Mouse (Mus musculus) midbrain, embryonic 12.5 days (tissue): ENCODE measurements around the gene Kalrn. TPM values are rescaled to one million over a fixed set of nuclear protein-coding genes. Genes with fewer than 3 reads are reported as not detected.

ENCODE experiments used
- ATAC-seq: fragments of 200-750 bp; cut with Nextera tagmentation; 2 replicates; pipeline ENCODE4 v1.8.0; 2017; ENCODE audit warnings: low read depth, moderate TSS enrichment, moderate library complexity; ENCODE audit not compliant: low FRiP score
- H3K27ac ChIP-seq: fragments of 300-500 bp; sonication (generic); replicated peaks from 2 replicates; pipeline ENCODE4 v1.5.1; 2016; ENCODE audit warnings: mild to moderate bottlenecking
- H3K27me3 ChIP-seq: fragments of 300-500 bp; sonication (generic); 2 replicates; pipeline ENCODE4 v1.6.1; 2016; ENCODE audit warnings: mild to moderate bottlenecking
- H3K36me3 ChIP-seq: fragments of 300-500 bp; sonication (generic); 2 replicates; pipeline ENCODE4 v1.6.1; 2016
- H3K4me1 ChIP-seq: fragments of 300-500 bp; sonication (generic); 2 replicates; pipeline ENCODE4 v1.6.1; 2016
- H3K4me2 ChIP-seq: fragments of 300-500 bp; sonication (generic); replicated peaks from 2 replicates; pipeline ENCODE4 v1.6.1; 2016; ENCODE audit warnings: mild to moderate bottlenecking, moderate library complexity
- H3K4me3 ChIP-seq: fragments of 300-500 bp; sonication (generic); 2 replicates; pipeline ENCODE4 v1.5.1; 2016; ENCODE audit warnings: mild to moderate bottlenecking
- H3K9ac ChIP-seq: fragments of 300-500 bp; sonication (generic); replicated peaks from 2 replicates; pipeline ENCODE4 v1.6.1; 2016; ENCODE audit warnings: mild to moderate bottlenecking, moderate library complexity
- H3K9me3 ChIP-seq: fragments of 300-500 bp; sonication (generic); 2 replicates; pipeline ENCODE4 v1.6.1; 2016; ENCODE audit warnings: mild to moderate bottlenecking
- WGBS: fragments of 180-500 bp; shearing (Covaris S2); methylation state at CpG from one replicate; pipeline ENCODE4 v1.1.7; 2016; 5-methylcytosine and 5-hydroxymethylcytosine counted together
- polyA plus RNA-seq: library from polyadenylated mRNA; unstranded; fragments of >200 nt; fragmentation: Nextera tagmentation; extraction: Ambion mirVana; gene quantifications from 2 replicates; pipeline ENCODE4 v1.2.1, GENCODE M21; 2016

Gene Kalrn
- polyA plus RNA-seq, 1 experiment from 2014 or later: 28.9 TPM

DNA sequence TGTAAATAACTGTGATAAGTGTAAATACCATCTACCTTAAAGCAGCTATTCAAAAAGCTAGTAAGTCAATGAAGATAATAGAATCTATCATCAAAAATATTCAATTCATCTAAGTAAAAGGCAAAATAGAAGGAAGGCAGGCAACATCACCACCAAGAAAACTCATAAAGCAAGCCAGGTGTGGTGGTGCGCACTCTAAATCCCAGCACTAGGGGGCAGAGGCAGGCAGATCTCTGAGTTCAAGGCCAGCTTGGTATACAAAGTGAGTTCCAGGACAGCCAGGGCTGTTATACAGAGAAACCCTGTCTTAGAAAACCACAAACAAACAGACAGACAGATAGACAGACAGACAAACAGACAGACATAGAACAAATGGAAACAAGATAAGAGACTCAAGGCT is 305.6 kb downstream of the Kalrn start:
- no peaks in the 10 kb centered on the region for H3K36me3 ChIP-seq
- no peak overlapping the region for H3K9ac ChIP-seq
- no peak overlapping the region for H3K4me2 ChIP-seq
- no peak overlapping the region for H3K27ac ChIP-seq
- no peaks in the 10 kb centered on the region for H3K27me3 ChIP-seq
- peaks cover 7% of the 10 kb centered on the region for H3K4me1 ChIP-seq
- no peak for ATAC-seq
- no peaks in the 10 kb centered on the region for H3K9me3 ChIP-seq
- WGBS: 100% methylated on average over 1 of the region's 1 CpGs
- no peak overlapping the region for H3K4me3 ChIP-seq

DNA sequence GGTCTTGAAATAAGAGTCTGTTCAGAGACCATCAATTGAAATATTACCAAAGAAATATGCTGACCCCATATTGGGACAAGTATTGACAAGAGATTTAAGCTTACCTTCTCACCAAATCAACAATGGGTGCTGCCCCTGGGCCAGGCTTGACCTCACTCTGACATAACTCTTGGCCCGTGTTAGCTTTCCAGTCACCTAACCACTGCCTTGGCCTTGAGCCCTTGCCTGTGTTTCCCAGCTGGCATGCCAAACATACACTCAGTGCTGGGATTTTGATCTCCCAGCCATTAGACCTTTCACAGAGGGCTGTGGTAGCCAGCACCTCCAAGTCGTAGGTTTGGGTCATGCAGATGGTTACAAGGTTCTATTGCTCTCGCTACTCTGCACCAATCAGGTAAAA is 308.7 kb downstream of the Kalrn start:
- no peak overlapping the region for H3K9ac ChIP-seq
- WGBS: 92% methylated on average over 3 of the region's 3 CpGs
- peaks cover 20% of the 10 kb centered on the region for H3K4me1 ChIP-seq
- no peaks in the 10 kb centered on the region for H3K27me3 ChIP-seq
- ATAC-seq: no peak
- no peaks in the 10 kb centered on the region for H3K36me3 ChIP-seq
- no peaks in the 10 kb centered on the region for H3K9me3 ChIP-seq
- H3K4me3 ChIP-seq: no peak overlapping the region
- no peak overlapping the region for H3K4me2 ChIP-seq
- no peak overlapping the region for H3K27ac ChIP-seq

DNA sequence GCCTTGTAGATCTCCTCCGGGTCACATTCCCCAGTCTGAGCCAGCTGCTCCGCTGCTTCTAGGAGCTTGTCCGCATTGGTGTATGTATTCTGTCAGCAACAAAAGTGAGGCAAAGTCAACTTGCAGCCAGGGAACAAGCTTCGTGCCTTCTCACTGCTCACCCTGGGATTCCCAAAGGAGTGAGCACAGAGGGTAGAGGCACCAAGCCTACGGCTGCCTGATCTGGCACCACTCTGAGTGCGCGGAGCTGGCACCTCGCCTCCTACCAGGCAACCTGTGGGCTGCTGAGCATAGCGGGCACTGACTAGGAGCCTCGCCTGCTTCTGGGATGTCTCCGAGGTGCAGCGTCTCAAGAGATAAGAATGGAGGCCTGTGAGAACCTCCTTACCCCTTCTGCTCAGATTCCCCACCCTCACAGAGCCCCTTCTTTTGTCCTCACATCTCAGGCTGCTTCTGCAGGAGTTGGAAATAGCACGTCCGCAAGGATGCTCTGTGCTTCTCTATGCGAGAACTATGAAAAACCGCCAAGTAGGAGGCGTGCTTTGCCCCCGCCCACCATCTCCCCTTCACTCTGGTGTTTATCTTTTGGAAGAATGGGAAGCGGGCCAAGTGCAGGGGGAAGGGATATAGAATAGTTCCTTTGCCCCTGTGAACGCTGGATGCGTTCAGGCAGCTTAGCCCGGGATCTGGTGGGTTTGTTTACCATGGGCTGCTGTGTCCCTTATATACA is 310.4 kb downstream of the Kalrn start:
- Histone ChIP-seq H3K9me3 (no peaks in the 10 kb centered on the region), H3K27ac (0 out of 2 replicates have a peak overlapping the region, but pooled peaks have one; percentile 10), H3K4me2 (no peak overlapping the region), H3K4me1 (peaks cover 20% of the 10 kb centered on the region), H3K27me3 (no peaks in the 10 kb centered on the region), H3K9ac (no peak overlapping the region), H3K36me3 (no peaks in the 10 kb centered on the region), H3K4me3 (no peak overlapping the region)
- 71% methylated on average over 22 of the region's 22 CpGs for WGBS
- ATAC-seq: no peak

DNA sequence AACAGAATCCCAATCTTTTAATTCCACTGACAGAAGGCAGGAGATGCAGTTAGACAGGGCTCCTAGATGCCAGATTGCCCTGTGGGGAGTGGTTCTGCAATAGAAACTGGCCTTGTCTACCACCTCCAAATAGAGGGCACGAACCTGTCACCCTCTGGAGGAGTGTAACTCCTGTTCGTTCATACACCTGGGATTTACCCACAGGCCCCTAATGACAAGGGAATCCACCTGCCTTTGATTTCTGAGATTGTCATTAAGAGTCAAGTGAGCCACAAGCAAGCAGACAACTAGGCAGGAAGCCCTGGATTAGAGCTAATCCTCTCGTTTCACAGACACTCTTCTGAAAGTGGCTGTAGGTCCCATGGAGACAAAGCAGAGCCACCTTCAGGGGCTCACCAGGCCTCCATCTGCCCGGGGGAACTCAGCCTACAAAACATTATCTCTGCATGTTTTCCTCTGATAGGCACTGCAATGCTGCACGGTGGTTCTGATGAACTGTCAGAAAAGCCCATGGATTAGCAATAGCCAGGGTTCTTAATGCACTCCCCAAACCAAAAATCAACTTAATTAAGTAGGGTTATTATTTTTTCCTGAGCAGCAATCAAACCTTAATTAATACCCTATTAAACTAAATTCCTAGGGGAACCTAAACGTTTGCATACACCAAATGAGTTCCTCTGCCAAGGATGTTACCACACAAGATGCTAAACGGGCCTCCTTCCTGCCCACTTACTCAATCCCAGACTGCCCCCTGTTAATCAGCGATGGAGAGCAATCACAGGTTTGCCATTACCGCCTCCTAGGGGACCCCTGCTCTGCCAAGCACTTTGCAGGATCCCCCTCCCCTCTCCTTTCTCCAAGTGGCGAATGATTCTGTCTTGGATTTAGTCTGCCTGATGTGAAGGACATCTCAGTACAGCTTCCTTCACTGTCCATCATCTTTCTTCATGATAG is 312.1 kb downstream of the Kalrn start:
- H3K27ac ChIP-seq: peak overlapping the region; percentile 65
- H3K27me3 ChIP-seq: no peaks in the 10 kb centered on the region
- no peak overlapping the region for H3K4me3 ChIP-seq
- peaks cover 20% of the 10 kb centered on the region for H3K4me1 ChIP-seq
- WGBS: 24% methylated on average over 10 of the region's 10 CpGs
- no peaks in the 10 kb centered on the region for H3K36me3 ChIP-seq
- no peak overlapping the region for H3K4me2 ChIP-seq
- no peaks in the 10 kb centered on the region for H3K9me3 ChIP-seq
- peak; percentile 44; the same call in 1 of the 2 replicates for ATAC-seq
- no peak overlapping the region for H3K9ac ChIP-seq

DNA sequence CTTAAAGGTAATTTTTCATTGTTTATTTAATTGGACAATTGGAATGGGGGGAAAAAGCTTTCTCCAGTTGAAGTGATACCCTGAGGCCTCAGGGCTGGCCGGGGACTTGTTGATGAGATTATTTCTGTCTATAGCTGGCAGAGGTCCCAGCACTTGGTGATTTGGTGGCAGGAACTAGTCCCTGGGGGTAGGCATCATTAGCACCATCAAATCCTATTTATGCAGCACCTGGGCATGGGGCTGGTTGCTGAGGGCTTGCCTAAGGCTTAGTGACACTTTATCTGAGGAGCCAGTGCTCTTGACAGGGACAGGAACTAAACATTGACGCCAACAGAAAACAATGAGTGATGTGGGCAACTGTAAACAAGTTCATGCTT is 318.7 kb downstream of the Kalrn start:
- H3K4me2 ChIP-seq: no peak overlapping the region
- no peak overlapping the region for H3K9ac ChIP-seq
- WGBS: 46% methylated on average over 2 of the region's 2 CpGs
- no peak overlapping the region for H3K4me3 ChIP-seq
- H3K9me3 ChIP-seq: no peaks in the 10 kb centered on the region
- peaks cover 16% of the 10 kb centered on the region for H3K4me1 ChIP-seq
- ATAC-seq: peak; percentile 73; the same call in 1 of the 2 replicates
- H3K27me3 ChIP-seq: no peaks in the 10 kb centered on the region
- peaks cover 28% of the 10 kb centered on the region for H3K36me3 ChIP-seq
- peak overlapping the region; percentile 44; the same call in 1 of the 2 replicates for H3K27ac ChIP-seq

DNA sequence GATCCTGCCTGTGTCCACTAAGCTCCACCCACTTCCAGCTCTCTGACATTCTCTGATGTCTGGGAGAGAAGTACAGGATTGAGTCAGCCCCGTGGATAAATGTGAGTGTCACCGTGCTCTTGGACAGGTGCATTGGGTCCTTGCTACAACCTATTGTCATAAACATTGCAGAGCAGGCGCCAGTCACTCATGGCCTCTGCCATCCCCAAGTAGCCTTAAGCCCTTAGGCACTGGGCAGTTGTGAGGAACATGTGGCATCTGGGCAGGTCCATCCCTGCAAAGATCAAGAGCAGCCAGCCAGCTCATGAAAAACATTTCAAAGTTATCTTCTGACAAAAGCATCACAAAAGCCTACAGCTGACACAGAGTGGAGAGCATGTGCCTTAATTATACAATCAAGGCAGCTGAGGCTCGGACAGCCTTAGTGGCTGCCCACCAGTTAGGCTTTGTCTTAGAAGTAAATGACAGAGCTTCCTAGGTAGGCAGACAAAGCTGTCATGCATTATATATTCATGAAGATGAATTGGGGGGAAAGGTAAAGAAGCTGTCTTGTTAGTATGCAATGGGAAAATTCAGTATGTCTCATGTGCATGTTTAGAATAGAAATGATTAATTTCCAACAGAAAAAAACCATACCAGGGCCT is 319.2 kb downstream of the Kalrn start:
- Histone ChIP-seq H3K36me3 (peaks cover 30% of the 10 kb centered on the region), H3K9me3 (no peaks in the 10 kb centered on the region), H3K27me3 (no peaks in the 10 kb centered on the region), H3K4me2 (no peak overlapping the region), H3K4me3 (no peak overlapping the region), H3K27ac (peak overlapping the region; percentile 69), H3K4me1 (peaks cover 16% of the 10 kb centered on the region), H3K9ac (no peak overlapping the region)
- 73% methylated on average over 4 of the region's 4 CpGs for WGBS
- ATAC-seq: no peak; the same call in 1 of the 2 replicates

DNA sequence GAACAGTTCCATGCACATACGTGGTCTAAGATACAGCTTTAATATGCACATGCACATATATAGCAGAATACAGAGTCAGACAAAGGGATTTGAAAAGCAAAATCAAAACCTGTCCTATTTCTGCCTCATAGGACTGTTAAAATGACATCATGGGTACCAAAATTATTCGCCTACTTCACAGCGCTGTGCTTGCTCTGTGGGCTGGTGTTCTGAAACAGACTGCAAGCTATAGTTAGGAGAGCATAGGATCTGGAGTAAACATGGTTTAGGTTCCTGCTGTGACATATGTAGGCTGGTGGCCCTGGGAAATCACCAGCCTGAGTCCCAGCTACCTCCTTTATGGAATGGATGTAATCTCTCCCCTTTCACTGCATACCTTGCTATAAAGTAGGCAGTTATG is 320.7 kb downstream of the Kalrn start:
- Histone ChIP-seq H3K4me2 (no peak overlapping the region), H3K4me3 (no peak overlapping the region), H3K27me3 (no peaks in the 10 kb centered on the region), H3K27ac (no peak overlapping the region; the same call in 1 of the 2 replicates), H3K4me1 (peaks cover 21% of the 10 kb centered on the region), H3K9me3 (no peaks in the 10 kb centered on the region), H3K9ac (no peak overlapping the region), H3K36me3 (peaks cover 34% of the 10 kb centered on the region)
- WGBS: 92% methylated on average over 3 of the region's 3 CpGs
- ATAC-seq: no peak

DNA sequence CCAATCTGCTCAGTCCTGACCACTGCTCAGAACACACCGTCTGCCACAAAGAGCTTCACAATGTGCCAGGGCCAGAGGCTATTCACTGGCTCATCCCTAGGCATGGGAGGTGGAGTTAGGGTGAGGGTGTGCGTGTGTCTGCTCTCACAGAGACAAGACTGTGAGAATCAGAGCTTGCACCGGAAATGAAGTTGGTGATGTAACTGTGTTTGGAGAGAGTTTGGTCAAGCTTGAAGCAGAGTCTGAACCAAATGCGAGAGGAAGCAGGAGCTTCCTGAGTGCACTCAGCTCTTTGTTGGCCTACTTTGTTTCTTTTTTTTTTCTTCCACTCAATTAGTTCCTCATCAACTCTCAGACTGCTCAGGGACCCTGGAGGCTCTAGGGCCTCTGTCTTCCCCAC is 325.1 kb downstream of the Kalrn start:
- Histone ChIP-seq H3K4me2 (no peak overlapping the region), H3K4me3 (no peak overlapping the region), H3K27me3 (no peaks in the 10 kb centered on the region), H3K9me3 (no peaks in the 10 kb centered on the region), H3K27ac (no peak overlapping the region), H3K4me1 (peaks cover 5% of the 10 kb centered on the region; the same call in 1 of the 2 replicates), H3K36me3 (peaks cover 25% of the 10 kb centered on the region), H3K9ac (no peak overlapping the region)
- no peak for ATAC-seq
- 37% methylated on average over 4 of the region's 4 CpGs for WGBS

DNA sequence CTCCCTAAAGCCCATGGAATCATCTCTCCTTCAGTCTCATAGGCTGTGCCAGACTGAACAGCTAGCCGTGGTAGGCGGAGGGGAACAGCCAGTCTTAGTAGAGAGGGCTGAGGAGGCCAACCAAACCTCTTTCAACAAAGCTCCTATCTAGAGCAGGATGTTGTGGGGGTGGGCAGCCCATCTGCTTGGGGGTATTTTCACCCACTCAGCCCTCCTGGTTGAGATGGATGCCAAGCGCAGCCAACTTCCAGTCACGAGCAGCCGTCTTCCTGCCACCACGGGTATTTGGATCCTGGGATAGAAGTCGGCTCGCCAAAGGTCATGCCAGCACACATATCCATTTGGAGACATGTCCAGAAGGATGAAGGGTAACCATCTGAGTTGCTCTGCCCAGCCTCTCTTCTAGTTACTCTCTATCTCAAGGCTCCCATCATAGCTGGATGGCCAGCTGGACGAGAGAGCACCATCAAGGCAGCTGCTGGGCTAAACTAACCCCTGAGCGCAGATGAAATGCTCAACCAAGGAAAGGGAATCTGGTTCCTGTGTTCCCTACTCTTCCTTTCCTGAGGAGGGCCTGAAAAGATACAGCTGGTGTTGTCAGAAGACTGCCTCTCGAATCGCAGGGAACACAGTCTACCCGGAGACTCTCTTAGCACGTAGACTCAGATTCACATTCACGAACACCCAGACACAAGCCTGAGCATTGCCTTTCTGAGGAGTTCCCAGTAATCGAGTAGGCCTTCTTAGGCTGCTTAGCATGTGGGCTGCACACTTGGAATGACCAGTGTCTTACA is 331.2 kb downstream of the Kalrn start:
- Histone ChIP-seq H3K4me1 (no peaks in the 10 kb centered on the region), H3K4me3 (no peak overlapping the region), H3K4me2 (no peak overlapping the region), H3K36me3 (peaks cover 26% of the 10 kb centered on the region), H3K9ac (no peak overlapping the region), H3K27ac (no peak overlapping the region), H3K27me3 (no peaks in the 10 kb centered on the region), H3K9me3 (no peaks in the 10 kb centered on the region)
- WGBS: 96% methylated on average over 16 of the region's 16 CpGs
- no peak for ATAC-seq

DNA sequence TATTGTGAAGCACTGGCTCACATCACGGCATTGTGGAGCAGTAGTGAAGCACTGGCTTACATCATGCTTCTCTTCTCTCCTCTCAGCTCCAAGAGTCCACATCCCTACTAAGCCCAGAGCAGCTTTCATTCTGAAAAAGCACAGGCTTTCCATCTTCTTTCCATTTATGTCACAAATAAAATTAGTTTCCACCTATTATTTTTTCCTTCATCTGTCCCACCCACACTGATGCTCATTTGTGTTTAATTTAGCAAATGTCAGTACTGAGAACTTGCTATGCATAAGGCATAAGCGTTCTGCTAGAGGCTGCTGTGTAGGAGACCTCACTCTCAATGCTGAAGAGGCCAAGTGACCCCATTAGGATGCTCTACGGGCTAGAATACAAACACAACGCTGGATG is 333.7 kb downstream of the Kalrn start:
- ATAC-seq: no peak
- H3K27ac ChIP-seq: no peak overlapping the region
- no peak overlapping the region for H3K4me2 ChIP-seq
- WGBS: 83% methylated on average over 4 of the region's 4 CpGs
- H3K27me3 ChIP-seq: no peaks in the 10 kb centered on the region
- H3K9me3 ChIP-seq: no peaks in the 10 kb centered on the region
- H3K4me1 ChIP-seq: peaks cover 10% of the 10 kb centered on the region
- H3K9ac ChIP-seq: no peak overlapping the region
- H3K4me3 ChIP-seq: no peak overlapping the region
- H3K36me3 ChIP-seq: peaks cover 34% of the 10 kb centered on the region

DNA sequence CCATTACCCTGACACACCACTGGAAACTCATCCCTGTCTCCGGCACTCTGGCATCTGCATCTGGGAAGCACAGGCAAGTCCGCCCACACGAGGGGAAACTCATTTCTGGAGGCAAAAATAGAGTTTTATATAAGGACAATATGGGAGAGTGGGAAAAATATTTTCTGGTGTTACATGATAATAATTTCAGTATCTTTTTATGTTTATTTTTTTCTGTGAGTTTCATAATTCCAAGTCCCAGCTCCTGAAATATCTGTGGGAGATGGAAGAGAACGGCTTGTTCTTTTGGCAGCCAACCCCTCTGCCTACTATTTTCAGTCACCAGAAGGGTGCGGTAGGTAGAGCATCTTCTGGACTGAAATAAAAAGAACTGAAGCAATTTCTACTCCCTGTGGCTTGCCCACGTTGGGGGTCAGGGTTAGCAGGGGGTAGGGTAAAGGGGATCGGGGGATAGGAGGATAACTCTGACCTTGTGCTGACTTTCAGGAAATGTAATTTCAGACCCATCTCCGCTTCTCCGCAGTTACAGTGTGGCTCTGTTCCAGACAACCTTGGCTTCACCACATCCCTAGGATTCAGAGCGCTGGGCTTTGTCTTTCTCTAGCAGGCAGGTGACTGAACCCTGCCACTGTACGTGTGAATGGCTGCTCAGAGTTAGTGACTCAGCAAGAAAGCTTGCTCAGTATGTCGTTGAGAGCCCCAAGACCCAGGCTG is 336.3 kb downstream of the Kalrn start:
- Histone ChIP-seq H3K4me2 (no peak overlapping the region), H3K4me1 (peaks cover 10% of the 10 kb centered on the region), H3K9ac (no peak overlapping the region), H3K36me3 (peaks cover 42% of the 10 kb centered on the region), H3K27me3 (no peaks in the 10 kb centered on the region), H3K4me3 (no peak overlapping the region), H3K9me3 (no peaks in the 10 kb centered on the region), H3K27ac (no peak overlapping the region)
- no peak for ATAC-seq
- WGBS: 86% methylated on average over 12 of the region's 12 CpGs
